Mouse (Mus musculus) brain, embryonic 14.5 days (tissue): ENCODE measurements around the gene Col5a3. TPM values are rescaled to one million over a fixed set of nuclear protein-coding genes. Genes with fewer than 3 reads are reported as not detected.

Experiments used
- DNase-seq: peaks from one replicate; pipeline ENCODE4 v3.0.0-alpha.2; 2011; ENCODE audit warnings: low read depth
- CTCF ChIP-seq: fragments of 200-500 bp; IDR thresholded peaks from 2 replicates; pipeline ENCODE4 v1.5.1; 2012; ENCODE audit warnings: inconsistent platforms, mild to moderate bottlenecking, moderate library complexity, borderline replicate concordance; ENCODE audit not compliant: insufficient read depth, insufficient read length; ENCODE audit errors: extremely low read depth
- POLR2A ChIP-seq: fragments of 200-500 bp; IDR thresholded peaks from 2 replicates; pipeline ENCODE4 v1.6.1; 2012; ENCODE audit warnings: mild to moderate bottlenecking, inconsistent platforms, borderline replicate concordance; ENCODE audit not compliant: poor library complexity, insufficient read depth, insufficient read length, severe bottlenecking; ENCODE audit errors: extremely low read depth
- polyA plus RNA-seq: library from polyadenylated mRNA; depleted of rRNA; stranded (reverse); fragments of >200 nt; gene quantifications from 2 replicates; pipeline ENCODE4 v1.2.3, GENCODE M21; 2012

Gene Col5a3
- polyA plus RNA-seq, 1 experiment, result 1.2 TPM

- peak; percentile 37 for DNase-seq
- TF ChIP-seq POLR2A, result no peak
- TF ChIP-seq CTCF, result 0 out of 2 replicates have a peak, but pooled peaks have one; percentile 2
These were observed 69.5 kb downstream of the Col5a3 start for GRCm38 (mm10) chr9:20745129-20745966.

- TF ChIP-seq CTCF (peak; percentile 83), POLR2A (no peak)
- DNase-seq, result no peak
These were observed 70.7 kb downstream of the Col5a3 start for GRCm38 (mm10) chr9:20743946-20744738.

- DNase-seq, result peak; percentile 84
- TF ChIP-seq CTCF (peak; percentile 95), POLR2A (no peak)
These were observed 74.5 kb downstream of the Col5a3 start for GRCm38 (mm10) chr9:20740407-20740806.

GRCm38 (mm10) chr9:20738251-20738999 lies 76.4 kb downstream of the Col5a3 start:
- TF ChIP-seq POLR2A, result no peak
- peak; percentile 65; the same call in 1 of the 2 replicates for TF ChIP-seq CTCF
- DNase-seq, result peak; percentile 62

GRCm38 (mm10) chr9:20737227-20737626 lies 77.6 kb downstream of the Col5a3 start:
- TF ChIP-seq POLR2A (no peak), CTCF (no peak)
- no peak for DNase-seq

- no peak for TF ChIP-seq CTCF
- no peak for TF ChIP-seq POLR2A
- no peak for DNase-seq
These were observed 80.2 kb downstream of the Col5a3 start for GRCm38 (mm10) chr9:20734692-20735091.

GRCm38 (mm10) chr9:20731797-20732196 lies 83.1 kb downstream of the Col5a3 start:
- no peak for DNase-seq
- TF ChIP-seq CTCF (no peak), POLR2A (no peak)

- TF ChIP-seq POLR2A (no peak), CTCF (no peak)
These were observed 85.4 kb downstream of the Col5a3 start for GRCm38 (mm10) chr9:20729451-20729850.

GRCm38 (mm10) chr9:20727601-20728113 lies 87.2 kb downstream of the Col5a3 start:
- peak; percentile 23; the same call in 1 of the 2 replicates for TF ChIP-seq CTCF
- TF ChIP-seq POLR2A, result no peak
- peak; percentile 69 for DNase-seq

More at GRCm38 (mm10) chr9:20729451-20729850, 85.4 kb downstream of the Col5a3 start:
- peak; percentile 59 for DNase-seq

- DNase-seq, result peak; percentile 49
- TF ChIP-seq POLR2A, result 0 out of 2 replicates have a peak, but pooled peaks have one; percentile 13
- TF ChIP-seq CTCF, result no peak
These were observed 87.8 kb downstream of the Col5a3 start for GRCm38 (mm10) chr9:20726859-20727600.
